In the genomic region with DNA sequence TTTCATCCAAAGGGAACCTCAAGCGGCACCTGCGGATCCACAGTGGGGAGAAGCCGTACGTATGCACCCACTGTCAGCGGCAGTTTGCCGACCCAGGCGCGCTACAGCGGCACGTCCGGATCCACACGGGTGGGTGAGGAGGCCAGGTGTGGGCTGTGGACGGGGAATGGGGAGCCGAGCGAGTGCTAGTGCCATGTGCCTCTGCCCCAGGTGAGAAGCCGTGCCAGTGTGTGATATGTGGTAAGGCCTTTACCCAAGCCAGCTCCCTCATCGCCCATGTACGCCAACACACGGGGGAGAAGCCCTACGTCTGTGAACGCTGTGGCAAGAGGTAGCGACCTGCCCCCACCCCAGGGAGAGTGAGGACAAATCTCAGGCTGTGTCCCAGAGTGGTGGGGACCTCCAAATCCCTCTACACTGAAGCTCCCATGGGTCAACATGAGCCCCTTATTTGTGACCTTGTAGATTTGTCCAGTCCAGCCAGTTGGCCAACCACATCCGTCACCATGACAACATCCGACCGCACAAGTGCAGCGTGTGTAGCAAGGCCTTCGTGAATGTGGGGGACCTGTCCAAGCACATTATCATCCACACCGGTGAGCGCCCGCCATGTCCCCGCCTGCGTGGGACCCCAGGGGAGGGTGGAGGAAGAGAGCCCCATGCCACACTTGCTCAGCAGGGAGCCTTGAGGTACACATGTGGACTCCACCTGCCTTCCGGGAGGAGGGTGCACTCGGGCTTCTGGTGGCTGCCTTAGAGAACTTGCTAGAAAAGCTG, we compare ENCODE assay signal across 38 mouse cellular contexts. TPM values are rescaled to one million over a fixed set of nuclear protein-coding genes. Genes with fewer than 3 reads are reported as not detected.
DNase-seq lines count a peak whose midpoint lies in the region; ATAC-seq and TF ChIP-seq lines count a peak whose summit lies in the region.
"Had no signal": no experiment of that assay in that cellular context is flagged by ENCODE, and none has a peak within 500 bp of the region (broad histone marks: within the 10 kb centered on the region; RNA-seq: fewer than 3 reads in every experiment).

No protein-coding gene starts in this region.

- no peak for TF ChIP-seq EP300 in liver, postnatal 0 days (IDR thresholded peaks at IDR 0.05; ENCODE audit: low read depth)

- H3K4me3 ChIP-seq in liver, postnatal 0 days (ENCODE audit: low read depth, low read length) = no peak overlapping the region
- no peak overlapping the region for H3K4me3 ChIP-seq in liver, embryonic 12.5 days
- H3K4me3 ChIP-seq: embryonic facial prominence, embryonic 13.5 days; forebrain, embryonic 10.5 days; forebrain, embryonic 15.5 days; heart, embryonic 12.5 days; layer of hippocampus, adult 2 months; liver, embryonic 15.5 days; lung, embryonic 15.5 days; midbrain, embryonic 15.5 days; myocyte; neural tube, embryonic 12.5 days had no signal

- WGBS in liver, postnatal 0 days (ENCODE audit: insufficient replicate concordance) = 89% methylated on average over 34 of the region's 34 CpGs
- 92% methylated on average over 34 of the region's 34 CpGs for WGBS in liver, embryonic 12.5 days (ENCODE audit: insufficient replicate concordance)

- no peak overlapping the region for H3K27ac ChIP-seq in liver, postnatal 0 days (ENCODE audit: low read depth)
- no peak overlapping the region; the same call in 1 of the 2 replicates for H3K27ac ChIP-seq in liver, embryonic 12.5 days
- H3K27ac ChIP-seq: embryonic facial prominence, embryonic 13.5 days; forebrain, embryonic 10.5 days; forebrain, embryonic 15.5 days; hindbrain, embryonic 14.5 days; layer of hippocampus, adult 2 months; liver, embryonic 15.5 days; lung, embryonic 15.5 days; midbrain, embryonic 15.5 days; neural tube, embryonic 12.5 days had no signal

- H3K4me2 ChIP-seq in liver, postnatal 0 days (ENCODE audit: low read depth, low read length) = no peak overlapping the region
- no peak overlapping the region for H3K4me2 ChIP-seq in liver, embryonic 12.5 days
- H3K4me2 ChIP-seq: embryonic facial prominence, embryonic 13.5 days; forebrain, embryonic 15.5 days; heart, embryonic 12.5 days; hindbrain, embryonic 14.5 days; liver, embryonic 15.5 days; lung, embryonic 15.5 days; midbrain, embryonic 15.5 days; neural tube, embryonic 12.5 days had no signal

- no peaks in the 10 kb centered on the region for H3K4me1 ChIP-seq in liver, postnatal 0 days (ENCODE audit: insufficient read depth)
- H3K4me1 ChIP-seq in liver, embryonic 12.5 days = peaks cover 4% of the 10 kb centered on the region; the same call in 1 of the 2 replicates
- H3K4me1 ChIP-seq: embryonic facial prominence, embryonic 13.5 days; forebrain, embryonic 15.5 days; heart, embryonic 12.5 days; lung, embryonic 15.5 days had no signal

- H3K36me3 ChIP-seq in liver, postnatal 0 days (replicated peaks; ENCODE audit: insufficient read depth, low read length) = peaks cover 68% of the 10 kb centered on the region
- H3K36me3 ChIP-seq in liver, embryonic 12.5 days = peaks cover 91% of the 10 kb centered on the region

- no peaks in the 10 kb centered on the region for H3K9me3 ChIP-seq in liver, postnatal 0 days (ENCODE audit: low read length)
- no peaks in the 10 kb centered on the region for H3K9me3 ChIP-seq in liver, embryonic 12.5 days (replicated peaks)
- H3K9me3 ChIP-seq: embryonic facial prominence, embryonic 13.5 days; forebrain, embryonic 10.5 days; forebrain, embryonic 15.5 days; heart, embryonic 12.5 days; liver, embryonic 15.5 days; lung, embryonic 15.5 days; midbrain, embryonic 15.5 days; neural tube, embryonic 12.5 days had no signal

- H3K27me3 ChIP-seq in liver, postnatal 0 days (ENCODE audit: insufficient read depth, low read length) = no peaks in the 10 kb centered on the region
- no peaks in the 10 kb centered on the region for H3K27me3 ChIP-seq in liver, embryonic 12.5 days (replicated peaks)
- H3K27me3 ChIP-seq: CH12.LX; embryonic facial prominence, embryonic 13.5 days; forebrain, embryonic 15.5 days; heart, embryonic 12.5 days; liver, embryonic 15.5 days; lung, embryonic 15.5 days; midbrain, embryonic 15.5 days; neural tube, embryonic 12.5 days; Patski had no signal

- no peak overlapping the region for H3K9ac ChIP-seq in liver, postnatal 0 days (replicated peaks)
- H3K9ac ChIP-seq in liver, embryonic 12.5 days = no peak overlapping the region
- H3K9ac ChIP-seq: embryonic facial prominence, embryonic 13.5 days; forebrain, embryonic 15.5 days; heart, embryonic 12.5 days; hindbrain, embryonic 14.5 days; liver, embryonic 15.5 days; lung, embryonic 15.5 days; midbrain, embryonic 15.5 days; neural tube, embryonic 12.5 days had no signal

- ATAC-seq in liver, postnatal 0 days = no peak
- ATAC-seq in liver, embryonic 12.5 days = no peak
- ATAC-seq: forebrain, embryonic 15.5 days; inflammation-experienced regulatory T-cells, adult 6 months; midbrain, embryonic 15.5 days; Patski had no signal

- TF ChIP-seq CTCF in liver, postnatal 0 days (IDR thresholded peaks at IDR 0.05; ENCODE audit: low read depth) = no peak

- DNase-seq in heart, adult 11 months = peak; percentile 90
- DNase-seq in heart, adult 8-10 months (ENCODE audit: low spot score) = no peak
- peak; percentile 14 for DNase-seq in liver, postnatal 0 days
- DNase-seq in urinary bladder, adult 2 months (ENCODE audit: low spot score) = peak; percentile 24
- no peak for DNase-seq in urinary bladder, postnatal 36 days (ENCODE audit: low spot score in 2 of 2)
- DNase-seq in yolk sac, embryonic 10.5 days (ENCODE audit: low spot score) = no peak
- DNase-seq: adrenal gland, postnatal 25 days; B cell, adult 2 months; cerebellum, adult 8-10 months; gastrocnemius, postnatal 25 days; heart, adult 18-20 months; heart, postnatal 4 days; kidney, adult 2 months; kidney, postnatal 36 days; layer of hippocampus, postnatal 36 days; liver had no signal

RNA-seq across cellular contexts. Expression of a gene that starts 21.2 kb away (rescaled TPM):
- 10 to 100 TPM; 24.8 to 28.4 (median 26.5) TPM for total RNA-seq in heart, adult 8-10 months (2022)
- polyA plus RNA-seq in liver, postnatal 0 days (2015; fragmentation: Nextera tagmentation; extraction: Ambion mirVana) = 4.6 and 5.5 TPM in 2 replicates
- 15.6 and 16.8 TPM in 2 replicates for polyA plus RNA-seq in liver, embryonic 12.5 days (2016; fragmentation: Nextera tagmentation; extraction: Ambion mirVana)
- polyA plus RNA-seq in urinary bladder, adult 2 months (2012; rRNA removed) = 23.4 and 26.3 TPM in 2 replicates

RNA-seq across cellular contexts. Expression of a gene that starts 29.8 kb away (rescaled TPM):
- 1 to 10 TPM in 1 of 4 experiments, under 1 TPM in 3; 0.82 to 1.5 (median 0.93) TPM for total RNA-seq in heart, adult 8-10 months (2022)
- polyA plus RNA-seq in liver, postnatal 0 days (2015; fragmentation: Nextera tagmentation; extraction: Ambion mirVana) = not detected in 2 replicates
- not detected in 2 replicates for polyA plus RNA-seq in liver, embryonic 12.5 days (2016; fragmentation: Nextera tagmentation; extraction: Ambion mirVana)
- polyA plus RNA-seq in urinary bladder, adult 2 months (2012; rRNA removed) = 0.81 and 0.85 TPM in 2 replicates
- total RNA-seq: adrenal gland, postnatal 25 days; CH12.LX; common myeloid progenitor, adult 5-6 weeks; ES-E14; heart, postnatal 4 days; megakaryocyte progenitor cell, adult 5-6 weeks had no signal
- polyA plus RNA-seq: embryonic facial prominence, embryonic 13.5 days; forebrain, embryonic 10.5 days; forebrain, embryonic 15.5 days; heart, embryonic 12.5 days; heart, postnatal 0 days; inflammation-experienced regulatory T-cells, adult 6 months; kidney, embryonic 16.5 days; limb, embryonic 11.5 days; liver, embryonic 15.5 days; lung, embryonic 15.5 days; myocyte; neural tube, embryonic 12.5 days; stomach, embryonic 14.5 days had no signal

RNA-seq across cellular contexts. Expression of a gene that starts 45.1 kb away (rescaled TPM):
- 1,000 to 10,000 TPM; 1,512 to 1,942 (median 1,609) TPM for total RNA-seq in heart, adult 8-10 months (2022)
- polyA plus RNA-seq in liver, postnatal 0 days (2015; fragmentation: Nextera tagmentation; extraction: Ambion mirVana) = 0.04 and 0.49 TPM in 2 replicates
- 0.04 and 0.08 TPM in 2 replicates for polyA plus RNA-seq in liver, embryonic 12.5 days (2016; fragmentation: Nextera tagmentation; extraction: Ambion mirVana)
- polyA plus RNA-seq in urinary bladder, adult 2 months (2012; rRNA removed) = 30.6 and 48.4 TPM in 2 replicates
- total RNA-seq: common myeloid progenitor, adult 5-6 weeks; ES-E14; layer of hippocampus, postnatal 36 days; megakaryocyte progenitor cell, adult 5-6 weeks had no signal
- polyA plus RNA-seq: embryonic facial prominence, embryonic 13.5 days; forebrain, embryonic 10.5 days; forebrain, embryonic 15.5 days; inflammation-experienced regulatory T-cells, adult 6 months; midbrain, embryonic 15.5 days; neural tube, embryonic 12.5 days had no signal

RNA-seq across cellular contexts. Expression of a gene that starts 49.9 kb away (rescaled TPM):
- total RNA-seq in heart, adult 8-10 months (2022) = 1 to 10 TPM in 1 of 4 experiments, under 1 TPM in 3; 0.33 to 1.5 (median 0.59) TPM
- polyA plus RNA-seq in liver, postnatal 0 days (2015; fragmentation: Nextera tagmentation; extraction: Ambion mirVana) = not detected in 2 replicates
- not detected in 2 replicates for polyA plus RNA-seq in liver, embryonic 12.5 days (2016; fragmentation: Nextera tagmentation; extraction: Ambion mirVana)
- 0.30 TPM in 1 of 2 replicates, not detected in the other for polyA plus RNA-seq in urinary bladder, adult 2 months (2012; rRNA removed)
- total RNA-seq: adrenal gland, postnatal 25 days; common myeloid progenitor, adult 5-6 weeks; gastrocnemius, postnatal 25 days; layer of hippocampus, adult 2 months; layer of hippocampus, postnatal 36 days; megakaryocyte progenitor cell, adult 5-6 weeks had no signal
- polyA plus RNA-seq: embryonic facial prominence, embryonic 13.5 days; forebrain, embryonic 10.5 days; forebrain, embryonic 15.5 days; hindbrain, embryonic 14.5 days; inflammation-experienced regulatory T-cells, adult 6 months; limb, embryonic 11.5 days; liver, embryonic 15.5 days; lung, embryonic 15.5 days; midbrain, embryonic 15.5 days; neural tube, embryonic 12.5 days; stomach, embryonic 14.5 days had no signal

Comparison
In these comparisons a context has a peak if more than half of its experiments do, and no peak if none do; other contexts are left out.
1. DNase-seq: peak in heart, adult 11 months (single experiment), liver, postnatal 0 days (single experiment) and urinary bladder, adult 2 months (single experiment); none in heart, adult 8-10 months (single experiment), urinary bladder, postnatal 36 days (0 of 2) and yolk sac, embryonic 10.5 days (single experiment).
2. RNA of a gene that starts 45.1 kb away (polyA plus RNA-seq): 30.6 to 48.4 TPM in urinary bladder, adult 2 months; 0.04 to 0.08 TPM in liver, embryonic 12.5 days and 0.04 to 0.49 TPM in liver, postnatal 0 days; every median in the first group is over 10 times any median in the second.